Mouse (Mus musculus) WW6 (cell line): ENCODE results near the gene Tpcn1.
A peak's percentile ranks its signal among the peaks of the same experiment; 100 is the strongest.

Experiments
- DNase-seq: peaks from one replicate; pipeline ENCODE4 v3.0.0-alpha.2; 2013; ENCODE audit warnings: low read depth, low spot score

Tpcn1 gene

DNA sequence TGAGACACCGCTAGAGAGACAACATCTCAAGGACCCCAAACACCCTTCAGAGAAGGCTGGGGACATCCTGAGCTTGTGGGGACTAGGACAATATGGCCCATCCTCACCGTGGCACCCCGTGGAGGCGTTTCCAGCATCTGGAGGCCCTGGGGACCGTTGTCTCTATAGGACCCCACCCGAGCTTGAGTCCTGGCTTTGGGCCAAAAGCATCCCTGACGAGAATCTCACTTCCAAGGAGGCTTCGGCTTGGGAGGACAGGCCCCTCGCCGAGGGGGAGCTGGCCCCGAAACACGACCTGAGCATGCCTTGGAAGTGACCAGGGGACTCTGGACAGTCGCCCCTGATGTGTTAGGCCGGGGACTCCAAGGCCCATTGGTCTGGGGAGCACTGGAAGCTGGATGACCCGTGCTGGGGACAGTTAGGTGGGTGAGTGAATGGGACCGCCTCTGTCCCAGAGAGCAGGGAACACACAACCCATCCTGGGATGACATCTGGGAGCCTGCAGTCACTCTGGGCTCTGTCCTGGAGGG is 20.8 kb upstream of the Tpcn1 start:
- no peak for DNase-seq

DNA sequence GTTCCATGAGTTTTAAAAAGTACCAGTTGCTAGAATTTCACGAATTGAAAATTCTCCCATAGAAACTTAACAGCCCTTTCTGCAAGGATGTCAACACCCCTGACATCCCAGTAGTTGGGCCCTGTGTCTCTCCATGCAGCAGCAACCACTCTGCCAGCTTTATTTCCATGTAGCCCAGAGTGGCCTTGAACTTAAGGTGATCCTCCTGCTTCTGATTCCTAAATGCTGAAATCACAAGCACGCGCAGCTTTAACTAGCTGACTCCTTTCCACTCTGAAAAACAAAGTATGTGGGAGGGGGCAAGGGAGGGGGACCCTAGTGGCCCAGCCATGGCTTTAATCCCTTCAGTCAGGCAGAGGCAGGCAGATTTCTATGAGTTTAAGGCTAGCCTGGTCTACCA is 18.9 kb upstream of the Tpcn1 start:
- DNase-seq: no peak

DNA sequence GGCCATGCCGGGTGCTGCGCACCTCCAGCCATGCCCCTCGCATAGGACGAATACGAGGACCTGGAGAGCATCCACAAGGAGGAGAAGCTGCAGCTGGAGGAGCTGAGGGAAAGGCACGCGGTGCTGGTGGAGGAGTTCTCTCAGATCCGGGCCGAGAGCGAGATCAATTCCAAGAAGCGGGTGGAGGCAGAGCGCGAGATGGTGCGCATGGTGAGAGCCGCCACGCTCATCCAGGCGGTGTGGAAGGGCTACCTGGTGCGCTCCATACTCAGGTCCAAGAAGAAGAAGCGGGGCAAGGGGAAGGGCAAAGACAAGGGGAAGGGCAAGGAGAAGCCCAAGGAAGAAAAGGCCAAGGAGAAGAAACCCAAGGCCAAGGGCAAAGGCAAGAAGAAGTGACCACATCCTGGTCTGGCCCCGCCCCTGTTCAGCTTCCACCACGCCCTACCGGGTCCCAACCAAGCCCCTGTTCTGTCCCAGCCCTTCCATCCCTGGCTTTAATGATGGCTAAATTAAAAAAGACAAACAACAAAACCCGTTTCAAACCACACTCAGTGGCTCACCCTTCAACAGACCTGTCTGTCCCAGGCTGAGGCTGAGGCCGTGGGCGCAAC is 18.2 kb upstream of the Tpcn1 start:
- DNase-seq: no peak

DNA sequence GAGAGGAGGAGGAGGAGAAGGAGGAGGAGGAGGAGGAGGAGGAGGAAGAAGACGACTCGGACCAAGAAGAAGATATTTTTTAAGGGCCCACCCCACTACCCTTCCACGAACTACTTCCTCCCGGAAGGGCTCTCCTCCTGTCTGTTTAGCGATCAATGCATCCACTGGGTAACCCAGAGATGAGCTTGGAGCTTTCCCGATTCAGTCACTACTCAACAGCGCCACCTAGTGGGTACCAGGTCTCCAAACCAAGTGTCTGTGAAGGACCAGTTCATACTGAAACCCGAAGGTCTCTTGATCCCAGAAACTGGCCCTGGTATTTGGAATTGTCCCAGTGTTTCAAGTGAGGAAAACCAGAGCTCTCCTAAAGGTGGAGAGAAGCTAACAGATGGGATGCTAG is 17.2 kb upstream of the Tpcn1 start:
- DNase-seq: peak; percentile 86

DNA sequence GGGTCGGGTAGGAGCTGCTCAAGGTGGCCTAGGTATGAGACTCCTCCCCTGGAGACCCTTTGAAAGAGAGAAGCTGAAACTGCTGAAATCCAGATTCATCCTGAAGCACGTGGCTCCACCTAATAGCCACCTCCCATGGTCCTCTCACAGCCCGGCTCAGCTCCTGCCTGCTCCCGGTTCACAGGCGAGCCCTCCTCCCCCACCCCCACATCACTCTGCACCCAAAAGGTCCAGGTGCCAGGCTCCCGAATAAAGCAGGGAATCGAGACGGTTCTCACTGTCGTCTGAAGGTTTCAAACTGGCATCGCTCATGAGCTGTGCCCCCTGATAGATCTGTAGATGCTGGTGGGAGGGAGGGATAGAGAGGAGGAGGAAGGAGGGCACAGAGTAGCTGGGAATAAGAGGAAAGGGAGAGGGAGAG is 16.8 kb upstream of the Tpcn1 start:
- DNase-seq: no peak

DNA sequence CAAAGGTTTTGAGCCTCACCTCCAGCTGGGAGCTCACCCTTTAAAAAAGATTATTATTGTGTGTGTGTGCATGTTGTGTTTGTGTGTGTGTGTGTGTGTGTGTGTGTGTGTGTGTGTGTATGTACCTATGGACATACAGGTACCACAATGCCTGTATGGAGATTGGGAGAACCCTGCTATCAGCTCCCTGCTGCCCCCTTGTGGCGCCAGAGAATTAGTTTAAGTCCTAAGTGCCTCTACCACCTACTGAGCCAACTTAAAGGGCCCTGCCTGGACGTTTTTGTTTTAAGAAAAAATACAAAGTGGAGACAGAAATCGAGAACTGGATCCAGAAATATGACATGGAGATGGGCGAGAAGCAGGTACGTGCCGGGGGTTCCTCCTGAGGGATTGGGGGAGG is 16.4 kb upstream of the Tpcn1 start:
- DNase-seq: no peak

DNA sequence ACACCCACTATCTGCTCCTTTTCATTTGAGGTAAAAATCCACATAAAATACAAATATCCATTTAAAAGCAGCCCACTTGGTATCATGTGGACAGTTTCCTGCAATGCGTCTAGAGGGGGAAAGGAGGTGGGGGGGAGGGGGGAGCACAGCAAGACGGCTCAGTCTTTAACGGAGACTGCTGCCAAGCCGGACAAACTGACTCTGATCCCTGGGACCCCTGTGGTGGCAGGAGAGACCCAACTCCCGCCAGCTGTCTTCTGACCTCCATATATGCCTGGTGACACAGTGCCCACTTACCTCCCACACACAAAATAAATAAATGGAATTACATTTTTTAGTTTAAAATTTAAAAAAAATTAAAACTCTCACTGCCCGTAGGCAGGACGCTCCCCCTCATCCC is 15.0 kb upstream of the Tpcn1 start:
- no peak for DNase-seq

DNA sequence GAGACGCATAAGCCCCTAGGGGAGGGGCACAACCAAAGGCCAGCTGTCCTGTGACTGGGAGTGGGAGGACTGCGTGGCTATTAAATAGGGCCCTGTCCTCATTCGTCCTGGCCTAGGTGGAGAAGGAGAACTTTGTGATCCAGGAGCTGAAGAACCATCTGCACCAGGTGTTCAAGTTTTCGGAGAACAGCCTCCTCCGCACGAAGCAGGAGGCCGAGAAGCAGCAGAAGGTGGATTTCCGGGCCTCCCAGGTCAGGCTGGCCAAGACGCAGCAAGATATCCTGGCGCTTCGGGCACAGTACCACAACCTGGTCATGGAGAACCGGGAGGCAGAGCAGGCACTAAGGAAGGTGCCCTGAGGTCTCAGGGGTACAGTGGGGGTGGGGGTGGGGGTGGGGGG is 13.7 kb upstream of the Tpcn1 start:
- no peak for DNase-seq

DNA sequence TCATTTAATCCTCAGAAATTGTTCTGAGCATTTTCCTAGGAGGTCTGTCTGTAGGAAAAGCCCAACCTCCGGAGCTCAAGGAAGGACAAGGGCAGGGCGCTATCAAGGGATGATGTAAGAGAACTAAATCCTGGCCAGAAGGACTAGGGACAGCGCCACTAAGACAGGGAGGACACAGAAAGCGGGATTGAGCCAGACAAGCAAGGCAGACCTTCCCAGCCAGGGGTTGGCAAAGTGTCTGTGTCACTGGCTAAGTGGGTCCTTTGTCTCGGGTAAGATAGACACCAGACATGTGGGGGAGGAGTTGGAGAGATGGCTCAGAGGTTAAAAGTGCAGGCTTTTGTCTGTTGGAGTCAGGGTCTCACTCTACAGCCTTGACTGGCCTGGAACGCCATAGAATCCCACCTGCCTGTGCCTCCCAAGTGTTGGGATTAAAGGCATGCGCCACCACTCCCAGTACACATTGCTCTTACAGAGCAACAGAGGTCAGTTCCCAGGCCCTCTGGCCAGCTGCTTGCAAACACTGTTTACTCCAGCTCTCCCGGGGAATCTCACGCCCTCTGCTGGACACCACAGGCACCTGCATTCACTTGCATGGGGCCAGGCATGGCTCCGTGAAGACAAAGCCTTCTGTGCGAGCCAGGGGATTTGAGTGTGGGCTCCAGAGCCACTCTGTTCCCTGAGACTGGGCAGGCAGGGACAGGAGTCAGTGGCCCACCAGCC is 12.6 kb upstream of the Tpcn1 start:
- DNase-seq: no peak

DNA sequence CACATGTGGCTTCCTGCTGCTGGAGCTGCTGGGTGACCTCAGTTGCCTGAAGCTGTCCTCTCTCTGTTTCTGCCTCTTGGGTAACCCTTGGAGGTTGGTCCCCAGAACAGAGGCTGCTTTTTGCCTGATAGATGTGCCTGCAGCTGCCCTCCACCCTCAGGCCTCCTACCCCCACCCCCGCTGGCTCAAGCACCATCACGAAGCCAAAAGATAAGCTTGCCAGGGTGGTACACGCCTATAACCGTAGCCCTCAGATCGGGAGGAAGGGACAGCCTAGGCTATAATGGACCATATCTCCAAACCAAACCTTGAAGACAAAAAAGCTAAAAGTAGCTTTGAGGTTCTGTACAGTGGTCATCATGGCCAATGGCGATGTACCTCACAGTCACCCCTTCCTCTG is 11.2 kb upstream of the Tpcn1 start:
- DNase-seq: no peak

DNA sequence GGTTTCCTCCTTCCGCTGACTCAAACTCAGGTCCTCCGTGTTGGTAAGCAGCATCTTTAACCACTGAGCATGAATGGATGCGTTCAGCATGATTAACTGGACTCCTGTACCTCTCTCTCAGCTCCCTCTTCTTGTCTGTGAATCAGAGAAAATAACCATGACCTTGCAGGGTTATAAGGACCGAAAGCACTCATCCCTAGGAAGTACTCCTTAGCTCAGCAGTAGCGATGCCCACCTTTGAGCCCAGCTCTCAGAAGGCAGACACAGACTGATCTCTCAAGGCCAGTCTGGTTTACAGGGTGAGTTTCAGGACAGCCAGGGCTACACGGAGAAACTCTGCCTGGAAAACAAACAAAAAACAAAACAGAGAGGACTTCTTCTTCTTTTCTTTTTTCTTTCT is 6.0 kb upstream of the Tpcn1 start:
- no peak for DNase-seq

DNA sequence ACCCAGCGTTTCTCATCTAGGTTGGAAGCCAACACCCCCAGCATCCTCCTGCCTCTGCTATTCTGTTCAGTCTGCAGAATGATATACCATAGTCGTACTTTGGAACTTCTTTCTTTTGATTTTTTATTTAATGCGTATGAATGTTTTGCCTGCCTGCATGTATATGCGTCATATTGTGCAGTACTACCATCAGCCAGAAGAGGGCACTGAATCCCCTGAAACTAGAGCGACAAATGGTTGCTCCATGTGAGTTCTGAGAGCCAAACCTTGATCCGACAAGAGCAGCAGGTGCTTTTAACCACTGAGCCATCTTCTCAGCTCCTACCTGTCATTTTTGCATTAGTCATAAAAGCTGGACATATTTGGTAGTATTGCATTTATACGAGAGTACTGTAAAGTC is 3.7 kb upstream of the Tpcn1 start:
- DNase-seq: no peak

DNA sequence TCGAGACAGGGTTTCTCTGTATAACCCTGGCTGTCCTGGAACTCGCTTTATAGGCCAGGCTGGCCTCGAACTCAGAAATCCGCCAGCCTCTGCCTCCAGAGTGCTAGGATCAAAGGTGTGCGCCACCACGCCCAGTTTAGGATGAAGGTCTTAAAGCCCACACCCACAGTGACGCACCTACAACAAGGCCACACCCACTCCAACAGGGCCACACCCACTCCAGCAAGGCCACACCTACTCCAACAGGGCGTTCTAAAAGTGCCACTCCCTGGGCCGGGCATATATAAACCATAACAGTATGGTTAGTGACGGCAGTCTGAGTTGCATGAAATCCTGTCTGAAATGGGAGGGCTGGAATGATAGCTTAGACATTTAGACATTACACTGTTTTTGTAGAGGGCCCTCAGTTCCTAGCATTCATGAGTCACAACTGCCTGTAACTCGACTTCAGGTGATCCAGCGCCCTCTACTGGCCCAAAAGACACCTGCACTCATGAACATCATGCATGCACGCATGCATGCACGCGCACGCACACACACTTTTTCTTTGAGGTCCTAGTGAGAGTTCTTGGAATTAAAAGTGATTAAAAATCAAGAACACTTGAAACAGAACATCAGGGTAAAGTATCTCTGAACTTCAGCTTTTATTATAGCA is 2.0 kb upstream of the Tpcn1 start:
- DNase-seq: no peak

DNA sequence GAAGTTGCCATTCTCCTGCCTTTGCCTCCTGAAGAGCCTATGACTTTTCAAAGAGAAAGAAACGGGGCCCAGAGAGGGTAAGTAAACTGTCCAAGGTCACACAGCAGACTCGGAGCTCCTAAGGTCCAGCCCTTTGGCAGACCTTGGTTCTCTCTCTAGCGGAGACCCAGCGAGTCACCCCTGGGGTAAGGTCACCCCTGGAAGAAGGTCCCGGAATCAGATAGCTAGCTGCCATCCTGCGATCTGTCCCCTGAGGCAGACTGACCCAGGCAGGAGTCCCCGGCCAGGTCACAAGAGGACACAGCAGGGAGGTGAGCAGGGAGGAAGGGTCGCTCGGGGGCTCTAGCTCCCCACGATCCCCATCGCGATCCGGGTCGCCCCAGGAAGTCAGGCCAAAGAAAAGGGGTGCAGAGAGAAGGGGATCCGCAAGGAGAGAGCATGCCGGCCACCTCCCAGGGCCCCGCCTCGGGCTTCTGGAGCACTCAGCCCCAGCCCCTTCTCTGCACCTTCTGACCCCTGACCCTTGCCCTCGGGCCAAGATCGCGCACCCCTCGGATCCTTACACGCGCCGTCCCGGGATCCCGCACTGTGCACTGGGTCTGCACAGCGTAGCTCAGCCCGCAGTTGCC is 419 bp downstream of the Tpcn1 start:
- DNase-seq: no peak

DNA sequence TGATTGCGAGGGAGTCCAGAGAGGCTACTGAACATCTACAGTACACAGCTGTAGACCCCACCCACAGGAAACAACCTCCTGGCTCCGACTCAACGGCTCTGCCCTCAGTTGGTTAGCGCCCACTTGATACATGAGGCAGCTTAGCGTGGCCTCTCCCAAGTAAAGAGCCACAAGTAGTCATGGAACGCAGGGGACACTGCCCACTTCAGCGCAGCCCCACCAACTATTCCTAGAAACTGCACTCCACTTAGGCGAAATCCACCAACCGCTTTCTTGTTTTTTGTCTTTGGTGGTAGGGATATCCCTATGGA is 902 bp downstream of the Tpcn1 start:
- no peak for DNase-seq

DNA sequence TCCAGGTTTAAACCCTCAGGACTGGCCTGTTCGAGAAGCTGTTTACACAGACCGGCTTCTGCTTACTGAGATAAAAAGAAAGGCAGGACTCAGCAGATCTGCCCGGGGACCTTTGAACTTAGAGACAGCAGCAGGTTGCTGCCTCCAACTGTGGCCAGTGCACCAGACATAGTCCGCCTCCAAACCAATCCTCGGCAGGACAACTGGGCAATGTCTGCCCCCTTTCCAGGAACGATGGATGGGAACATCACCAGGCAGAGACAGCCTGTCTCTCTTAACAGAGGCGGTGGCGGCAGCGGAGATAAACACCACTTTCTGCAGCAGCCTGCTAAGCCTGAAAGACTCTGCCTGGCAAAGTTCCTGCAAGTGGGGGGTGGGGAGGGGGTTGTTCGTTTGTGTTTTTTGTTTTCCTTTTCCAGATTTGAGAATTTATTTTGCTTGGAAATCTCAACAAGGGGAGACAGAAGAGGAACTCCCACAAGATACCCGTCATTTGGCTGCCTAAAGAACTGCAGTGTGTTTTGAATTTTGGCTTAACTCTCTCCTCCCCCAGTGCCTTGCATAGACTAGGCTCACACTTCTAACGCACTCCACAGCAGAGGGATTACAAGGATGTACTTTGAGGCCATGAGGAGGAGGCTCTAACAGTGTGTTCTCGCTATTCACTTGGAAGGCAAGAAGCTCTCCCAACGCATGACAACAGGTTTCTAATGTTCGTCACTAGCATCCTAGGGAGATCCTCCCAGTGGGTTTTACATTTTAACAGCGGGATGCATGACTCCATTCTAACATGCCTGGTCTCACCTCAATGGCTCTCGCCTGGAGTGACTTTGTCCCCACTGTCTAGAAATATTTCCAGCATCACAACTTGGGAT is 1.5 kb downstream of the Tpcn1 start:
- no peak for DNase-seq

DNA sequence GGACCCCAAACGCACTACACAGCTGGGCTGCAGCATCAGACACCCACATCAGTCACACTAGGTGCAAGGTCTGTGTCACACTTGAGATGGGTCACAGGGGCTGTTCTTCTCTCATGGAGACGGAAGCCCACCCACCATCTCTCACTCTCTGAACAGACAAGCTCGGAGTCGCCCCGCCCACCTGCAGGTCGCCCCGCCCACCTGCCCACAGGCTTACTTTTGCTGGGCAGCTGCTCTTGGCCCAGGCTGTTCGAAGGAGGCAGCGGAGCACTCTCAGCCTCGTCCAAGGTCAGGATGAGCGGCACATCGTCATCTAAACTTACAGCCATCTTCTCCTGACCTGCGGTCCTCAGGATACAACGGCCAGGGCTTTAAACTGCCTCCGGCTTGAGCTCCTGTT is 3.5 kb downstream of the Tpcn1 start:
- DNase-seq: no peak

DNA sequence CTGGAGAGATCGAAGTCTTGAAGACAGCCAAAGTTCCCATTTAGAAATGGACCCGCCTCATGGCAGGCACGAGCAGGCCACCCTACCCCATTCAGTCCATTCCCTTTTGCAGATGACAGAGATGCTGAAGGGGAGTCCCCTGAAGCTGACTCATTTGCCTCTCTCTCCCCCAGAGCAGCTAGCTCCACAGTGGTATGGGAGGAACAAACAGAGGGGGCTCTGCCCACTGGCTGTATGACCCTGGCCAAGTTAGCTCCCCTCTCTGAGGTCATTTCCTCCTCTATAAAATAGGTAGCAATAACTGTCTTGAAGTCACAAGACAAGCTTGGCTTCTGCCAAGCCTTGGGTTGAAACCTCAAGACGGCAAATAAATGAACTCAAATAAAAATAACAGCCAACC is 5.0 kb downstream of the Tpcn1 start:
- no peak for DNase-seq

DNA sequence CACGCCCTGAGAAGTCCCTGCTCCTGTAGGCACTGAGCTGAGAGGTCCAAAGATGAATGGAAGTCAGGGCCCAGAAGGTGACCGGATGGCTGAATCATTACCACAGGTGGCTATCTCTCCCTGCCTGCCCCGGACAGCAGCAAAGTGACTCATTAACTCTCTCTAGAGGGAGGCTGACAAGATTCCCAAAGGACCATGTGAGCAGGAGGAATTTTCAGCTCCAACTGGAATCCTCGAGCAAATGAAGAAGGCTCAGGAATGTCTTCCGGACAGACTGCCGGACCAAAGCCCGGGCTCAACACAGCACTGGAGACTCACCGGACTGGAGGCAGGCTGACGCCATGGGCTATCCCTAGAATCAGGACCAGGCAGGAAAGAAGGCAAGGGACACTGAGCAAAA is 6.5 kb downstream of the Tpcn1 start:
- no peak for DNase-seq

DNA sequence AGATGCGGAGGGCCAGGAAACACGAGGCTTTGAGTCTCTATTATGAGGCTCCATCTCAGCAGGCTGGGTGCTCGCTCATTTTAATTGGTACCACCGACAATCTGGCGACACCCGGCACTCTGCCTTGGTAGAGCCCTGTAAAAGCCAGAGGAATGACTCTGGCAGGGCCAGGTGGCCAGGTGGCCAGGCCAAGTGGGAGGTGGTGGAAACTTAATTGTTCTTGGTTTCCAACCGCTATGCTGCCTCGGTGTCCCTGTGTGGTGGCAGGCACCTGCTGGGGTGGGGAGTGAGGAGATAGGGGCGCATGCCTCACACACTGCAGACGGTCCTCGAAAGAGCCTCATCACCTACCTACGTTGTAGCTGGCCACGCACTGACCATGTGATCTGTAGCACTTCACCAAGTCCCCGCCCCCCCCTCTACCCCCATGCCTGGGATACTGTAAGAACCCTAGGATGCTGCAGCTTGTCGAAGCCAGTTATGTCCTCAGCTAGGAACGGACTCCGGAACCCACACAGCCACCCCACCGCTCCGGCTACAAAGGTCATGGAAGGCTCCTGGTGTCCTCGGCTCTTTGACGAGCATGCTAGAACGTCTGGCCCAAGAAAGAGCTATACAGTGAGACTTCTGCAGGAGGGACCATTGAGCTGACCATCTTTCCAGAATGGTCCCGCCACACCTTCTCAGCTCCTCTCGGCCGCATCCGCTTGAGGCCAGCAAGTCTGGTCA is 8.4 kb downstream of the Tpcn1 start:
- DNase-seq: no peak
